Mouse (Mus musculus) lung, adult 2 months (tissue): Measurements from ENCODE around the gene Pi16.

ENCODE experiments used
- CTCF ChIP-seq: fragments of 200-500 bp; IDR thresholded peaks from 2 replicates; pipeline ENCODE4 v1.5.1; 2011; ENCODE audit warnings: mild to moderate bottlenecking, low read length, control low read depth; ENCODE audit not compliant: insufficient read depth
- POLR2A ChIP-seq: fragments of 200-500 bp; IDR thresholded peaks from 2 replicates; pipeline ENCODE4 v1.6.1; 2011; ENCODE audit warnings: low read depth, mild to moderate bottlenecking, control low read depth, low read length, borderline replicate concordance; ENCODE audit errors: extremely low read depth

- TF ChIP-seq POLR2A (no peak), CTCF (no peak)
These were observed 24.8 kb downstream of the Pi16 start for GRCm38 (mm10) chr17:29342010-29342910.
